Mouse (Mus musculus): ENCODE results near the gene Gm21987. TPM values are rescaled to one million over a fixed set of nuclear protein-coding genes. Genes with fewer than 3 reads are reported as not detected.

Gm21987 gene
- total and polyA plus RNA-seq, 3 experiments: not detected

DNA sequence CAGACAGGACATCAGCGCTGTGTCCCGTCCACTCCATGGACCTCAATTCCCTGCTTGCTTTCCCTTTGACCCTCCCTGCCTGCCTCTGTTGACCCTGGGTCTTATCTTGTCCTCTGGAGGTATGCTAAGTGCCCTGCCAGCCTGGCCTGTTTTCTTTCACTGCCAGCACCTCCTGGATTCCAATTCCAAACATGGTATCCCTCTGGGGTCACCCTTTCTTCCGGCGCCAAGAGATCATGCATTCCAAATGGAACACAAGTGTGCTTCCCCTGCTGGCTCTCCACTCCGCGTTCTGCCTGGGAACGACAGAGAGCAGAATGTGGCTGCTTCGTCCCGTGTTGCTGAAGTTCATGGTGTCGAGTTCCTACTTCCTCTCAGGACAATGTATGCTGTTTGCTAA lies 15.1 kb downstream of the Gm21987 start, which contains the start of gene Popdc2:
Gene Popdc2 (plus strand): TSS at position 277 of the 400 bp plus-strand sequence.
- Histone ChIP-seq H3K79me2 (ENCODE audit: control insufficient read depth, insufficient read depth, low read length, poor library complexity) (no peaks in the 10 kb centered on the region), H3K27ac (ENCODE audit: control insufficient read depth, low read depth, low read length) (no peak within 1 kb of the TSS), H3K9me3 (replicated peaks; ENCODE audit: insufficient read depth, low read length) (no peaks in the 10 kb centered on the region), H3K27me3 (ENCODE audit: control insufficient read depth in 1 of 2, insufficient read depth in 2 of 2, low read length in 2 of 2) (no peaks in the 10 kb centered on the region), H3K36me3 (ENCODE audit: control insufficient read depth in 1 of 2, insufficient read depth in 2 of 2, low read length in 2 of 2) (peaks cover 0 to 34% of the 10 kb centered on the region in 2 experiments; a peak in 2 of 4 replicates), H3K4me1 (ENCODE audit: control insufficient read depth in 1 of 2, insufficient read depth in 2 of 2, low read length in 2 of 2) (peaks cover 33 to 41% of the 10 kb centered on the region in 2 experiments), H3K9ac (ENCODE audit: control insufficient read depth, low read depth, low read length, poor library complexity, severe bottlenecking) (no peak within 1 kb of the TSS; the same call in 1 of the 2 replicates), H3K4me3 (ENCODE audit: control insufficient read depth in 1 of 2, insufficient read depth in 1 of 2, low read depth in 2 of 2, low read length in 2 of 2) (no peak within 1 kb of the TSS)
- no peak for DNase-seq (ENCODE audit: low read depth, low spot score)
- no peak for TF ChIP-seq UBTF (IDR thresholded peaks at IDR 0.05; ENCODE audit: borderline replicate concordance, insufficient read depth, low read depth, low read length)
- TF ChIP-seq EP300 (IDR thresholded peaks at IDR 0.05; ENCODE audit: low read depth in 1 of 2, low read length in 2 of 2): no peak
- TF ChIP-seq POLR2AphosphoS2 (IDR thresholded peaks at IDR 0.05; ENCODE audit: low read length): no peak
- no peak for TF ChIP-seq CTCF (IDR thresholded peaks at IDR 0.05 in 2 of 3, conservative IDR thresholded peaks at IDR 0.05 in 1 of 3; ENCODE audit: control insufficient read depth in 1 of 3, insufficient read depth in 1 of 3, low read depth in 2 of 3, low read length in 3 of 3, poor library complexity in 1 of 3, severe bottlenecking in 1 of 3)
- no peak for TF ChIP-seq POLR2A (IDR thresholded peaks at IDR 0.05; ENCODE audit: control insufficient read depth in 1 of 2, insufficient read depth in 1 of 2, low read depth in 1 of 2, low read length in 2 of 2, poor library complexity in 1 of 2)
- no peak for TF ChIP-seq MAFK (IDR thresholded peaks at IDR 0.05; ENCODE audit: borderline replicate concordance, low read depth, low read length)
- TF ChIP-seq ELF1 (IDR thresholded peaks at IDR 0.05; ENCODE audit: low read depth, low read length): no peak
- TF ChIP-seq RAD21 (IDR thresholded peaks at IDR 0.05; ENCODE audit: low read depth, low read length): no peak
- no peak for TF ChIP-seq CHD2 (IDR thresholded peaks at IDR 0.05; ENCODE audit: low read length)
- no peak for TF ChIP-seq BHLHE40 (IDR thresholded peaks at IDR 0.05; ENCODE audit: borderline replicate concordance, low read depth, low read length)

DNA sequence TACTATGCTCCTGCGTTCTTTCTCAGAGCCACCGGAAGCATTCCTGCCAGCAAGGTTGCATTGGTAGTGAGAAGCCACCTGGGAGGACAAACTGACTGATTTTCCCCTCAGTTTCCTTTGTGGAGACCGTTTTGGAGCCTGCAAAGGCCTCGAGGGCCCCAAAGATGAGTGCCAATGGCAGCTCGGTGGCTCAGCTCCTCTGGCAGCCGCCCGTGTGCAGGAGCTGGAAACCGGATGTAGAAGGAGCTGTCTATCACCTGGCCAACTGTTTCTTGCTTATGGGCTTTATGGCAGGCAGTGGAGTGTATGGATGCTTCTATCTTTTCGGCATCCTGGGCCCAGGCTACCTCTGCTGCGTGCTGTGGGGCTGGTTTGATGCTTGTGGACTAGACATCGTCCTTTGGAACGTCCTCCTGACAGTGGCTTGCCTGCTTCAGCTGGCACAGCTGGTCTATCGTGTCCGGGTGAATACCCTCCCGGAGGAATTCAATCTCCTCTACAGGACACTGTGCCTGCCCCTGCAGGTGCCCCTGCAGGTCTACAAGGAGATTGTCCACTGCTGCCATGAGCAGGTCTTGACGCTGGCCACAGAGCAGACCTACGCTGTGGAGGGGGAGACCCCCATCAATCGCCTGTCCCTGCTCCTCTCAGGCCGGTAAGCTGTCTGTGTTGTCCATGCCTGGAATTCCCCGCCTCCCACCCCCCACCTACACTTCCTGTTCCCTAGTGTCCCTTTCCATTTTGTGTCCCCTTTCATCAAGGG lies 15.8 kb downstream of the Gm21987 start:
- peaks cover 33 to 41% of the 10 kb centered on the region in 2 experiments for H3K4me1 ChIP-seq (ENCODE audit: control insufficient read depth in 1 of 2, insufficient read depth in 2 of 2, low read length in 2 of 2)
- no peak for DNase-seq (ENCODE audit: low read depth, low spot score)
- H3K9me3 ChIP-seq (replicated peaks; ENCODE audit: insufficient read depth, low read length): no peaks in the 10 kb centered on the region
- H3K79me2 ChIP-seq (ENCODE audit: control insufficient read depth, insufficient read depth, low read length, poor library complexity): no peaks in the 10 kb centered on the region
- H3K9ac ChIP-seq (ENCODE audit: control insufficient read depth, low read depth, low read length, poor library complexity, severe bottlenecking): no peak overlapping the region; the same call in 1 of the 2 replicates
- no peak for TF ChIP-seq NRF1 (IDR thresholded peaks at IDR 0.05; ENCODE audit: insufficient read depth, low read depth, low read length, poor library complexity, severe bottlenecking)
- TF ChIP-seq ELF1 (IDR thresholded peaks at IDR 0.05; ENCODE audit: low read depth, low read length): no peak
- TF ChIP-seq MYB (IDR thresholded peaks at IDR 0.05; ENCODE audit: low read depth, low read length): no peak
- no peak for TF ChIP-seq NELFE (IDR thresholded peaks at IDR 0.05; ENCODE audit: low read depth, low read length)
- no peak for TF ChIP-seq TAL1 (IDR thresholded peaks at IDR 0.05; ENCODE audit: low read length)
- TF ChIP-seq MAFK (IDR thresholded peaks at IDR 0.05; ENCODE audit: borderline replicate concordance, low read depth, low read length): no peak
- no peak for TF ChIP-seq MYC (IDR thresholded peaks at IDR 0.05; ENCODE audit: low read depth, low read length)
- TF ChIP-seq ZC3H11A (IDR thresholded peaks at IDR 0.05; ENCODE audit: low read depth, low read length): no peak
- TF ChIP-seq POLR2AphosphoS2 (IDR thresholded peaks at IDR 0.05; ENCODE audit: low read length): no peak
- TF ChIP-seq TBP (IDR thresholded peaks at IDR 0.05; ENCODE audit: low read depth, low read length): no peak
- no peak for TF ChIP-seq TCF12 (IDR thresholded peaks at IDR 0.05; ENCODE audit: low read depth, low read length)
- no peak for TF ChIP-seq USF1 (IDR thresholded peaks at IDR 0.05; ENCODE audit: low read depth, low read length)
- no peak for TF ChIP-seq GATA1 (IDR thresholded peaks at IDR 0.05; ENCODE audit: low read depth, low read length)
- no peak for TF ChIP-seq JUND (IDR thresholded peaks at IDR 0.05; ENCODE audit: low read depth, low read length)
- TF ChIP-seq SIN3A (IDR thresholded peaks at IDR 0.05; ENCODE audit: low read length): no peak
- TF ChIP-seq POLR2A (IDR thresholded peaks at IDR 0.05; ENCODE audit: control insufficient read depth in 1 of 2, insufficient read depth in 1 of 2, low read depth in 1 of 2, low read length in 2 of 2, poor library complexity in 1 of 2): no peak
- TF ChIP-seq UBTF (IDR thresholded peaks at IDR 0.05; ENCODE audit: borderline replicate concordance, insufficient read depth, low read depth, low read length): no peak
- H3K36me3 ChIP-seq (ENCODE audit: control insufficient read depth in 1 of 2, insufficient read depth in 2 of 2, low read length in 2 of 2): peaks cover 0 to 34% of the 10 kb centered on the region in 2 experiments; a peak in 2 of 4 replicates
- H3K27ac ChIP-seq (ENCODE audit: control insufficient read depth, low read depth, low read length): no peak overlapping the region
- H3K27me3 ChIP-seq (ENCODE audit: control insufficient read depth in 1 of 2, insufficient read depth in 2 of 2, low read length in 2 of 2): no peaks in the 10 kb centered on the region
- no peak overlapping the region for H3K4me3 ChIP-seq (ENCODE audit: control insufficient read depth in 1 of 2, insufficient read depth in 1 of 2, low read depth in 2 of 2, low read length in 2 of 2)

Measured in MEL (cell line).